Mouse (Mus musculus): Measurements from ENCODE around the gene Pdk3.

The Pdk3 gene

DNA sequence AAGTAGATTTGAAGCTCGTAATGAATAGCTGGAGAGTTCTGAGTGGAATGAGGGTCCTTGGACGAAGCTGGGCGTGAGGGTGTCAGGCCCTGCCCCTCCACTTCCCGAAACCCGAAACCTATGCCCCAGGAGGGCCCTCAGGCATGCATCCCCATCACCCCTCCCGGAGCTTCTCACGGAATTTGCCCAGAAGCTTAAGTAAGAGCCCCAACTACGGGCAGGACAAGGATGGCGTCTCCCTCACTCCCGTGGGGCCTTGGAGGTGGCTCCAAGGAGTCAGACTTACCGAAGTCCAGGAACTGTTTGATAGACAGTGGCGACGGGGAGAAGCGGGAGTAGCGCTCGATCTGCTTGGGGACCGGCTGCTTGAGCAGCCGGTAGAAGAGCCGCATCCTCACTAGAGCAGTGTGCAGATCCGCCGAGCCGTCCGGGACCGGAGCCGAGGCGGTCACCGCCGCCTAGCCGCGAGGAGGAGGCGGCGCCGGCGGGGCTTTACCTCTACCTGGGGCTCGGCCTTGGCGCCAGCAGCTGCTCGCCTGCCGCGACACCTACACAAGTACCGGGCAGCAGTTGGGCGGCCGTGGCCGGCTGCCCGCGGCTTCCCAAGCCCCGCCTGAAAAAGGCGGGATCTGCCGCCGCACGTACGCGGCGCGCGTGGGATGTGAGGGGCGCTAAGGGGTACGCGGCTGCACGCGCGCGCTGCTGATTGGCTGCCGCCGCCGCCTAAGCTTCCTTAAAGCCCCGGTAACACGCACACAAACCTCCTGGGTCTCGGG, at the start of gene Pdk3:
Gene Pdk3, minus strand, starts transcription at position 641 of the 776 bp plus-strand sequence.
- DNase-seq (ENCODE audit: low read depth, low spot score) = peak; percentile 89

DNA sequence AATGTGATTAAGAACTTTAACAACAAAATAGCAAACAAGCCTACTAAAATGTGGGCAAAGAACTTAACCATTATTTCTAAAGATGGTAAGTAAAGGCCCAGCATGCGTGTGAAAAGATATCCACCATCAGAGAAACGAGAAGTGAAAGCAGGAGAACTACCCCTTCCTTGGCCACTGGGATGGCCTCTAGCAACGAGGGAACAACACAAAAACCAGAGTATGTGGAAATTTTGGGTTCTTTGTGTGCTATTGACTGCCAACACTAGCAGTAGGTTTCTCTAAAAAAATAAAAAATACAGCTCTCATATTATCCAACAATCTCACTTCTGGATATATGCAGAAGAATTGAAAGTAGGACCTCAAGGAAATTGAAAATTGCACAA, 45.6 kb upstream of the Pdk3 start:
- DNase-seq (ENCODE audit: low read depth, low spot score) = no peak

DNA sequence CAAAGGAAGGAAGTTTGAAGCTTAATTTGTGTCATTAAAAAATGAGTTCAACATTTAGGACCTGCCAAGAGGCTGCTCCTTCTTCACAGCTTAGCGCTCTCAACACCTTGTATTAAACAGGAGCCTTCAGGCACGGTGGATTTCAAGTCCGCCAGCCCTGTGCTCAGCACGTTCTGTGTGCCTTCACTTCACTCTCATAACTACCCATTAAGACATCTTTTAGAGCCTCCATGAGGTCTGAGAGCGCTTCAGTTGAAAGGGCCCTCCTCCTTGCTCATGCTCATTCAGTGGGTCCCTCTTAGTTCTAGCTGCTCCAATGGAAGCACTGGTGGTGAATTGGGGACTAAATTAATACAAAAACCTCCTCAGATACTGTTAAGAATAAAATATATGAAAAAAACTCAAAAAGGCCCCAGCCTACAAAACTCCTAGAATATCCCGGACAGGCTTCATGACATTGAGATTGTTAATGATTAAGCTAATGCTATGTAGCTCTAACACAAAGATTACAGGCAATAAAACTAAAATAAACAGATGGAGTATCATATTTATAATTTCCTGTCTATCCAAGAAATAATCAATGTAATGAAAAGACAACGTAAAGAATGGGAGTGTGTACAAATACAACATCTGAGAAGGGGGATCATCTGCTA, 45.1 kb upstream of the Pdk3 start:
- DNase-seq (ENCODE audit: low read depth, low spot score) = no peak

DNA sequence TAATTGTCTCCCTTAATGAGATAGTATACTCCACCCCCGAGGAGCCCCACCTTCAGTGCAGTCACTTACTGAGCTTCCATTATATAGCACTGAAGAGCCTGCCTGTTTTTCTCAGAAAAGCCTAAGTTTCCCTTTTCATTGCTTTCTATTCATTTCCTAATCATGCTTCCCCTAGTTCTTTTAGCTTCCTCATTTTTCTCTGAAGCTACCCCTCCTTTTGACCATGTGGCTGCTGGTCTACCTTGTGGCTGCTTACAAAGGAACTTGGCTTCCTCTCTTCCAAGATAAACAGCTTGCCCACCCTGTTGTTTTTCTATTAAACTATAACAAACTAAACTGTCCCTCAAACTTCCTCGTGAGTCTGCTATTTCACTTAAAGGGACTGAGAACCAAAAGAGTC, 31.4 kb upstream of the Pdk3 start:
- peak; percentile 6 for DNase-seq (ENCODE audit: low read depth, low spot score)

DNA sequence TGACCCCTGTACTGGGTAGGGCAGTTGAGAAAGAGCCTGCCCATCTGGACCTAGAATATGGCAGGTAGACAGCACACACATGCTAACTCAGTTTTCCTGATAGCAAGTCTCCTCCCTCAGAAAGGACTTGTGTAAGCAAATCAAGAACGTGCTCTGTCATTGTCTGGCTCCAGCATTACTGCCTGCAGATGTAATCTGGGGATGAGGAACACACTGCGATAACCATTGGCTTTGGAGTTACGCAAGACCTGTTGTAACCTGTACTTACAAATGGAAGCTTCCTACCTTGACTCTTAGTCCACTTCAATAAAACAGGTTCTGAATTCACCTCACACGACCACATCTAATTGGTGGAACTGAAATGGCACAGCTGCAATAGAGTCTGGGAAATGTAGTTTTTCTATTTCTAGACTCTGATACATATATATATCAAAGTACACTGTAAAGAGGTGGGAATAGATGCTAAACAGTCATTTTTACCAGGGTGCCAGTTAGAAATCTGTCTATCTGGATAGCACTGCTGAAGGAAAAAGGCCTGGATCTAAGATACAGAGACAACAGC, 30.6 kb upstream of the Pdk3 start:
- DNase-seq (ENCODE audit: low read depth, low spot score) = no peak

DNA sequence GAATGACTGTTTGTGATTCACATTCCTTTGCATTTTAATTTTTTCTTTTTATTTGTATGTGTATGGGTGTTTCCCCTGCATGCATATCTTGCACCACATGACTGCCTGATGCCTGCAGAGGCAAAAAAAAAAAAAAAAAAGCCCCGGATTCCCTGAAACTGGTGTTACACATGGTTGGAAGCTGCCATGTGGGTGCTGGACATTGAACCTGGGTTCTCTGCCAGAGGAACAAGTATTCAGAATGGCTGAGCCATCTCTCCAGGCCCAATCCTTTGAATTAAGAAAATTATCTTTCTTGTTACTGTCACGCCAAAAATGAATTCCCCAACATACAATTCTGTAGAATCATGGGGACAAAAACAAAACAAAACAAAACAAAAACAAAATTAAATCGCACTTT, 25.8 kb upstream of the Pdk3 start:
- no peak for DNase-seq (ENCODE audit: low read depth, low spot score)

DNA sequence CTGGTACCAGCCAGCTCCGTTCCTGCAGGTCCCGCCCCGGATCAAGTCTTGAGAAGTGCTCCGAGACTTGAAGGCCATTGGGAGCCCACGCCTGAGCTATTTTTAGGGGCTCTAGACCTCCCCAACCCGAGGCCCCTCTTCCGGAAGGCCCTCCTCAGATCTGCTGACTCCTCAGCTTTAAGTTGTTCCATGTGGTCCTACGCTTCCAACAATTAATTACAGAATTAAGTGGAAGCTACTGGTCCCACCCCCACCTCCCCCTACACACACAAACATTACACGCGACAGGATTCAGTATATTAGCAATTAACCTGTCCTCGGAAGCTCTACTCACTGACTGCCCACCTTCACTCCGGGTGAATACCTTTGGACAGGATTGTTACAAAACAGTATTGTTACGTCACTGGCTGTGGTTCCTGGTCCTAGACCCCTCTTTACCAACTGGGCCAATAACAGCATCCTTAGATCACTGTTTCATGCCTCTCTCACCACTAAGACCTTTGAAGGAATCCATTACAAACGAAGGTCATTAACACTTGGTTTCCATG, 410 bp upstream of the Pdk3 start:
- DNase-seq (ENCODE audit: low read depth, low spot score) = peak; percentile 4

DNA sequence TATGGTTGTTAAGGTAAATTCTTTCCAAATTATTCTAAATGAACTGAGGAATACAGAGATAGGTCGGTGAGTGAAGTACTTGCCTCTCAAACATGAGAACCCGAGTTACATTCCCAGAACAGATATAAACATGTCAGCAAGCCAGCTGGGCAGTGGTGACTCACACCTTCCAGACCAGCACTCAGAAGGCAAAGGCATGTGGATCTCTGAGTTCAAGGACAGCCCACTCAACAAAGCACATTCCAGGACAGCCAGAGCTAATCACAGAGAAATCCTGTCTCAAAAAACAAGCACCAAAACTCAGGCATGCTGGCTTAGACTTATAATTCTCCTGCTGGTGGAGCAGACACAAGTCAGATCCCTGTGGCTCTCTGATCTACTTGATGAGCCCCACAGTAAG, 6.2 kb downstream of the Pdk3 start:
- DNase-seq (ENCODE audit: low read depth, low spot score) = no peak

DNA sequence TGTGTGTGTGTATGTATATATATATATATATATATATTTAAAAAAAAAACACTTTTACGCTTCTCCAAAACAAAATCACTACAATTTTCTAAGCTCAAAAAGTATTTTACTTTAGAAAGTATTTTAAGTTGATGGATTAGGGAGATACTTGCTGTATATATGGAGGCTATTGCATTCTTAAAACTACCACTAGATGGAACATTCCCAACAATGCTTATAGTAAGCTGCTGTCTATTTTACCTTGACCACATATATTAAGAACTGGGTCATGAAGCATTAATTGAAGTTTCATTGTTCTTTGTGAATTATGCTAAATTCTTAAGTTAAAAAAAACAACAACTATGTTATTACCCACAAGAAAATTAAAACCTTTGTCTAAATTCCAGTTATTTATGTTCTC, 24.0 kb downstream of the Pdk3 start:
- no peak for DNase-seq (ENCODE audit: low read depth, low spot score)

DNA sequence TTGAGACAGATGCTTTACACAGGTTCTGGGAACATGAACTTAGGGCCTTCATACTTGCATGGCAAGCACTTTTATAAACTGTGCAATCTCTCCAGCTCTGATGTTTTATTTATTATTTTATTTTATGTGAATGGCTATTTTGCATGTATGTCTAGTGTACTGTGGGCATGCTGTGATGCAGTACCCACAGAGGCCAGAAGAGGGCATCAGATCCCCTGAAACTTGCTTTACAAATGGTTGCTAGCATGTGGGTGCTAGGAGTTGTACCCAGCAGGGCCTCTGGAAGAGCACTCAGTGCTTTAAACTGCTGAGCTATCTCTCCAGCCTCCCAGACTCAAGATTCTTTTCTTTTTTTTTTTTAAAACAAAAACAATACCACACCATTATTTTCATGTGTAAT, 38.8 kb downstream of the Pdk3 start:
- DNase-seq (ENCODE audit: low read depth, low spot score) = peak; percentile 54

DNA sequence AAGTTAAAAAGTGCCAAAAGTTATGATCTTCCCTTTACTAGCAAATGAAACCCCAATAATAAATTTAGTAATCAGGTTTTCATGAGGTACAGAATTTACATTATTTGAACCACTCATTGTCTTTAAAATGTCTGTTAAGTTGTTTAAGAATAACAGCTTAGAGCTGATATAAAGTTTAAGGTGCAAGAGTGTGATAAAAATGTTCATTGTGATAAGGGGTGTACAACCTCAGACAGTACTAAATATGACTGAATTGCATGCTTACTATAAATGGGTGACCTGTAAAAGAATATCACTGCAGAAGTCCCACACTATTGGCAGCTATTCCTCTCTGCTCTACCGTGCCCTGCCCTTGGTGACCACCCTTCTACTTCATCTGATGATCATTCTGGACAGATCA, 42.4 kb downstream of the Pdk3 start:
- DNase-seq (ENCODE audit: low read depth, low spot score) = no peak

DNA sequence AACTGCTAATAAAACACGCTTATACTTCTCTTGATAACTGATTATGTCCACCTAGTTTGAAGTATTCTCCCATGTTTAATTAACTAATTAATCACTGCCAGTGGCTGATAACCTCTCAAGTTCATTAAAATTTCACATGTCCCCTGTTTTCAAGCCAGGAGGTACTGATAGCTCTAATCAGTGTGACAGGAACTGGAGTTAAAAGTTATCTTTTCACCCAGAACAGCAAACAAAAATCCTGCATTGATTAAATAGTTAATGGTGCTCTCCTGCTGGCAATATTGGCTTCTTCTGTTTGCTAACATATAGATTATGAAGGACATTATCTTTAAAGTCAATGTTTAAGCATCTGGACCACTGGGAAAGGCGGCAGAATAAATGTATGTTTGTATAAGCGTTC, 71.2 kb downstream of the Pdk3 start:
- no peak for DNase-seq (ENCODE audit: low read depth, low spot score)

DNA sequence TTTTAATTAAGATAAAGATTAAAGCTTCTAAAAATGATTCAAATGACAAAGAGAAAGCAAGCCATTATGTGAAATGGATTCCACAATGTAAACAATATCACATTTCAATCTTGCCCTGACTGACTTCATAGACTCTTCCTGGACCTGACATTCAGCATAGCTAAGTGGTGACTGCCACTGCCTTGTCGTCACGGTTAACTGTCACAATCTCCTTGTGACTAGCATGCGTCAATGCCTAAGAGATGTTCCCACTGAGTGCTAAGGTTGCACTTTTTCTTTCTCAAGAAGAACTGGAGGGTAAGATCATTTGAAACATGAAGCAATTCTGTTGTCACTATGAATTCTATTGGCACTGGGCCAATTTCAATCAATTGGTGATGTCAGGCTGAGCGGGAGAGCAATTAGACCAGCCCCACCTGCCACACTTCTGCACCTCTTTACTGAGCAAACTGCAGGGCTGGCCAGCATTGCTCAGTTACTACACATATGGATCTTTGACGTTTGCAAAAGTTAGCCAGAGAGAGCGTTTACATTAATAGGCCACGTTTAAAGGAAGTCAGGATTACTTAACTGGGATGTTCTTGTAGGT, 75.0 kb downstream of the Pdk3 start:
- DNase-seq (ENCODE audit: low read depth, low spot score) = no peak

DNA sequence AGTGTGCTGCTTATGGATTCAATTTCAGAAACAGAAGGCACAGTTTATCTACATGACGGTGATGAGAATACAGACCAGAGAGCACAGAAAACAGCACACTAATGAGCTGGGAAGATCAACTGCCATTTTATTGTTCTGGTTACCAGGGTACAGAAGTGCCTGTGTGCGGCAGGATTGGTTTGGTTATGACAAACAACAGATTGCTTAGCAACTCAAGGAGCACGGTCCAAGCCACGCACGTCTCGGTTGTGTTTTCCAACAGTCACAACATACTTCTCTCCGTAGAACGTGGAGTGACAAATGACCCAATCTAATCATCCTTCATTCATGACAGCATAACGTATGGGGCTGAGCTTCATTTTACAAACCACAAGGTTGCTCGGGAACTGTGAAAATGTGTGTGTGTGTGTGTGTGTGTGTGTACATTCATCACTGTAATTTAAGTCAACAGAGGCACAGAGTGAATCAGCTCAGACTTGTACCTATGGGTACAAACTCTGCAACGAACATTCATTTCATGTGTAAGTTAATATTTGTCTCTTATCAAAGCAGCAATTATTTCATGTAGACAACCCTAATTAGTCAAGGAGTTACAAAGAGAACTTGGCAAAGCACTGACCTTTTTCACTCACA, 76.7 kb downstream of the Pdk3 start:
- no peak for DNase-seq (ENCODE audit: low read depth, low spot score)

DNA sequence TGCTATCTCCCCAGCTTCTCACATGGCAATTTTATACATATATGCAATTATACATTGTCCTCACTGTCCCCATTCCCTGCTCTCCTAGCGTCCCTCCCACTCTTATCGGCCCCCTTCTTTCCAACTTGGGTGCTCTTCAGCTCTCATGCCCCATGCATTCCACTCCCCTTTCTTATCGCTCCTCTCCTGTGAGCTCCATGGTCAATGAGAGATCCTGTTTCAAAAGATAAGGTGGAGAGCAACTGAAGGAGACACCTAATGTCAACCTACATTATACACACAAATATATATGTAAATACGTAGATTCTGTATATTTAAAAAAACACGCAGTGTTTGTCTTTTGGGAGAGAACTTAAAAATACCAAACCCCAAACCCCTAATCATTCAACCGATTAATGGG, 81.4 kb downstream of the Pdk3 start:
- no peak for DNase-seq (ENCODE audit: low read depth, low spot score)

DNA sequence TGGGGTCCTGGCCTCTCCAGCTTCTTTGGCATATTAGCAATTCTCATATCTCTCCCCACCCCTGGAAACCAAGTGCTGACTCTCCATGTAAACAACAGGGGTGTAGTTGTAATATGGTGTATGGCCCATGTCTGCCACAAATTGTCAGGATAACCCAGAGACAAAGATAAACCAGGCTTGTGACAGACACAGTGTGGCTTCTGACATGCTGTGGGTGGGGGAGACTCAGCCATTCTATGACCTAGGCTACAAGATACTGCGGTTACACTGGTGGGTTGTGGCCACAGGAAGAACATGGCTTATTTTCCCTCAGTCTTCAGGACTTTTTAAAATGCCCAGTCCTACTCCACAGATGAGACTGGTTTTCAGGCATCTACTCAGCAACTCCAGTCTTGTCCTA, 82.8 kb downstream of the Pdk3 start:
- no peak for DNase-seq (ENCODE audit: low read depth, low spot score)

DNA sequence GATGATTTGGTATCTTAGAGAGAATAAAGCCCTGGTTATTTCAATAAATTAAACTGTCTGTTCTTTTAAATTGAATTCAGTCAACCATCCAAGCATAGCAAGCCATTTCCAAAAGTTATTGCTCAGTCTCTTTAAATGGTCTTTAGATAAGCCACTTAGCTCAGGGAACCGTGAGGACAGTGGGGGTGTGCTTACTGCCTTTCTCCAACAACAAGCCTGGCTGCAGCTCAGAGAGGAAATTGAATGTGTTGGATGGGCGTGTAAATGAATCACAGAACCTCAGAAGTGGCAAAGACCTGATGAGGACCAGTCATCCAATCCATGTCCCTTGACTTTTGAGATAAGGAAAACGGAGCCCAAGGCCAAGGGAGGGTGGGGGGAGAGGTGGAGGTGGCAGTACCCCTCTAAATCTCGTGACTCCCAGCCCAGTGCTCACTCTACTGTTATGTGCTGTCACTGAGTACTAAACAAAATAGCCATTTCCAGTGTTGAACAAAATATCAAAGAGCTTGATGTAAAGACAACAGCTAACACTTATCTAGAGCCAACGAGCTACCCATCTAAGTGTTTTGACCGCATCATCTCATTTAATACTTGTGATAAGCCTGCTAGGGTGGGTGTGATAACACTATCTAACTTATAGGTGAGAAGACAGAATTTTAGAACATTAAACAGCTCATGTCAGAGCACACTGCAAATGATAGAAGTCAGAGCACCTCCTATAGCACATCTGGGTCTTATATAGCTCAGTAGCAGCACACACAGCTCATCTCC, 98.8 kb downstream of the Pdk3 start:
- no peak for DNase-seq (ENCODE audit: low read depth, low spot score)

DNA sequence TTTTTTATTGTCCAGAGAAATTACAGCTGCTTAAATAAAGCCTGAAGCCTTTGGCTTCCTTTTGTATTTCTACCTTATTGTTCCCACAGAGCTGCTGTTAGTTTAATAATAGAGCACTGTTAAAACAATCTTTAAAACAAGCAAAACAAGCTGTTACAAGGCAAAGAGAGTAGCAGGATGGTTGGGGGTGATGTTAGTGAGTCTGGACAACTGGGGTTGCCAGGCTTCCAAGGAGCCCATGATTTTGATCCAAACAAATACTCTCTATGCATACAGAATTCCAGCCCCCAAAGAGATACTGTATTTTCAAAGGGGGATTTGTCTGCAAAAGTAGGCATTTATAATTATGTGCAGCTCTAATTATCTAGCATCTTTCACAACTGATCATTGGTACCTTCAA, 99.6 kb downstream of the Pdk3 start:
- DNase-seq (ENCODE audit: low read depth, low spot score) = no peak

DNA sequence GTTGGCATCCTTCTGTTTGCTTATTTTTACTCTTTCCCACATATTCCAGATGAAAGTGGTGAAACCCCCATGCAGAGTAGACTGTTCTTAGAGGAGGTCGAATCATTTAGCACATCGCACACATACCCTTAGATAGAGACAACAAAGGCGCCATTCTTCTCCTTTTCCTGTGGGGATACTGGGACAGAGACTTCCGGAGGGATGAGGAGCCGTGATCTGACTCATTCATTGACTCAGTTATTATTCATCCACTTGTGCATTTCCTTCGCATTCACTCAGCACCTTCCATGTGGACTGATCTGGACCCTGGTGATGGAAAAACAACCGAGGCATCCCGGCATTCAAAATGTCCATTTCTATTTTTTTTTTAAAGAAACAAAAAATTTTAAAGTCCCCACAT, 101.1 kb downstream of the Pdk3 start:
- DNase-seq (ENCODE audit: low read depth, low spot score) = no peak

DNA sequence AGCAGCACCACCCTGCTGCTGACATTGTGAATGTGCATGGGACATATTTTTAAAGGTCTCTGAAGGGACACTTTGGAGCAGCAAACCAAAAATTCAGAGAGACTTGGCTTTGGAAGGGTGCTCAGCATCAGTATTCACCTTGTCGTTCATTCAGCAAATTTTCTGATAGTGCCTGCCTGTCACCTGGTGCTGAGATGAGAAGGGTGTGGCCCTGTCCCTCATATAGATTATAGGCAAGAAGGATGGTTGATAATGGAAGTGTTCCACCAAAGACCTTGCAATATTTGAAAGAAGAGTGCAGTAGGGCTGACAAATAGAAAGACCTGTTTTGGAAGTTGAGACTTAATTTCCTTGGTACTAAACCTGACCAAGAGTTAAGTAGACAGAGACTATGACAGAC, 102.5 kb downstream of the Pdk3 start:
- no peak for DNase-seq (ENCODE audit: low read depth, low spot score)

All from A20 (cell line).